Mouse (Mus musculus) neural tube, embryonic 15.5 days (tissue): ENCODE data around the gene Timp2. TPM values are rescaled to one million over a fixed set of nuclear protein-coding genes. Genes with fewer than 3 reads are reported as not detected.
A peak's percentile ranks its signal among the peaks of the same experiment; 100 is the strongest.

Experiments
- ATAC-seq: fragments of 200-750 bp; cut with Nextera tagmentation; 2 replicates; pipeline ENCODE4 v1.8.0; 2017; ENCODE audit warnings: mild to moderate bottlenecking, moderate TSS enrichment, moderate library complexity; ENCODE audit not compliant: low FRiP score
- H3K27ac ChIP-seq: fragments of 300-500 bp; sonication (generic); replicated peaks from 2 replicates; pipeline ENCODE4 v1.5.1; 2015; ENCODE audit warnings: mild to moderate bottlenecking, inconsistent platforms
- H3K27me3 ChIP-seq: fragments of 300-500 bp; sonication (generic); replicated peaks from 2 replicates; pipeline ENCODE4 v1.6.1; 2015; ENCODE audit warnings: inconsistent platforms
- H3K36me3 ChIP-seq: fragments of 300-500 bp; sonication (generic); 2 replicates; pipeline ENCODE4 v1.6.1; 2015; ENCODE audit warnings: inconsistent platforms
- H3K4me1 ChIP-seq: fragments of 300-500 bp; sonication (generic); 2 replicates; pipeline ENCODE4 v1.6.1; 2015; ENCODE audit warnings: inconsistent platforms
- H3K4me2 ChIP-seq: fragments of 300-500 bp; sonication (generic); 2 replicates; pipeline ENCODE4 v1.6.1; 2015; ENCODE audit warnings: inconsistent platforms, mild to moderate bottlenecking, moderate library complexity
- H3K4me3 ChIP-seq: fragments of 300-500 bp; sonication (generic); replicated peaks from 2 replicates; pipeline ENCODE4 v1.5.1; 2015; ENCODE audit warnings: mild to moderate bottlenecking, inconsistent platforms
- H3K9ac ChIP-seq: fragments of 300-500 bp; sonication (generic); replicated peaks from 2 replicates; pipeline ENCODE4 v1.6.1; 2015; ENCODE audit warnings: mild to moderate bottlenecking, inconsistent platforms
- H3K9me3 ChIP-seq: fragments of 300-500 bp; sonication (generic); replicated peaks from 2 replicates; pipeline ENCODE4 v1.6.1; 2016; ENCODE audit warnings: inconsistent platforms
- WGBS: fragments of 180-500 bp; shearing (Covaris S2); methylation state at CpG from one replicate; pipeline ENCODE4 v1.1.7; 2015; ENCODE audit warnings: mixed read lengths; 5-methylcytosine and 5-hydroxymethylcytosine counted together
- polyA plus RNA-seq: library from polyadenylated mRNA; unstranded; fragments of >200 nt; fragmentation: Nextera tagmentation; extraction: Ambion mirVana; gene quantifications from 2 replicates; pipeline ENCODE4 v1.2.1, GENCODE M21; 2015

Gene Timp2
- polyA plus RNA-seq, 1 experiment from 2014 or later: 84.6 TPM

GRCm38 (mm10) chr11:118368330-118368729 is 12.8 kb upstream of the Timp2 start:
- no peak overlapping the region for H3K27ac ChIP-seq
- WGBS: 59% methylated on average over 3 of the region's 3 CpGs
- peaks cover 4% of the 10 kb centered on the region; the same call in 1 of the 2 replicates for H3K4me1 ChIP-seq
- no peak overlapping the region for H3K4me3 ChIP-seq
- no peaks in the 10 kb centered on the region for H3K36me3 ChIP-seq
- H3K9me3 ChIP-seq: no peaks in the 10 kb centered on the region
- no peak overlapping the region for H3K9ac ChIP-seq
- H3K4me2 ChIP-seq: no peak overlapping the region
- H3K27me3 ChIP-seq: no peaks in the 10 kb centered on the region
- ATAC-seq: no peak

GRCm38 (mm10) chr11:118366559-118366958 is 11.0 kb upstream of the Timp2 start:
- no peaks in the 10 kb centered on the region for H3K27me3 ChIP-seq
- no peak overlapping the region for H3K4me3 ChIP-seq
- no peak overlapping the region for H3K27ac ChIP-seq
- WGBS: 77% methylated on average over 8 of the region's 8 CpGs
- no peaks in the 10 kb centered on the region for H3K36me3 ChIP-seq
- no peaks in the 10 kb centered on the region for H3K9me3 ChIP-seq
- no peak for ATAC-seq
- no peak overlapping the region for H3K9ac ChIP-seq
- peaks cover 15% of the 10 kb centered on the region; the same call in 1 of the 2 replicates for H3K4me1 ChIP-seq
- H3K4me2 ChIP-seq: no peak overlapping the region

- peaks cover 15% of the 10 kb centered on the region; the same call in 1 of the 2 replicates for H3K4me1 ChIP-seq
- no peak overlapping the region for H3K27ac ChIP-seq
- no peak overlapping the region for H3K4me2 ChIP-seq
- no peak for ATAC-seq
- no peak overlapping the region for H3K4me3 ChIP-seq
- H3K36me3 ChIP-seq: no peaks in the 10 kb centered on the region
- H3K27me3 ChIP-seq: no peaks in the 10 kb centered on the region
- H3K9me3 ChIP-seq: no peaks in the 10 kb centered on the region
- WGBS: 83% methylated on average over 3 of the region's 3 CpGs
- H3K9ac ChIP-seq: no peak overlapping the region
These were observed 10.6 kb upstream of the Timp2 start for GRCm38 (mm10) chr11:118366108-118366507.

GRCm38 (mm10) chr11:118365171-118365570 is 9.6 kb upstream of the Timp2 start:
- peaks cover 15% of the 10 kb centered on the region; the same call in 1 of the 2 replicates for H3K4me1 ChIP-seq
- no peak for ATAC-seq
- 83% methylated on average over 7 of the region's 7 CpGs for WGBS
- no peaks in the 10 kb centered on the region for H3K36me3 ChIP-seq
- H3K4me3 ChIP-seq: no peak overlapping the region
- H3K9me3 ChIP-seq: no peaks in the 10 kb centered on the region
- H3K9ac ChIP-seq: no peak overlapping the region
- H3K27me3 ChIP-seq: no peaks in the 10 kb centered on the region
- H3K27ac ChIP-seq: no peak overlapping the region; the same call in 1 of the 2 replicates
- H3K4me2 ChIP-seq: no peak overlapping the region

GRCm38 (mm10) chr11:118364021-118364420 is 8.5 kb upstream of the Timp2 start:
- 88% methylated on average over 4 of the region's 4 CpGs for WGBS
- Histone ChIP-seq H3K36me3 (no peaks in the 10 kb centered on the region), H3K9ac (no peak overlapping the region), H3K9me3 (no peaks in the 10 kb centered on the region), H3K4me3 (no peak overlapping the region), H3K27me3 (no peaks in the 10 kb centered on the region), H3K4me1 (peaks cover 15% of the 10 kb centered on the region; the same call in 1 of the 2 replicates), H3K27ac (no peak overlapping the region), H3K4me2 (no peak overlapping the region)
- no peak for ATAC-seq

- no peak overlapping the region for H3K4me3 ChIP-seq
- H3K4me2 ChIP-seq: peak overlapping the region; percentile 30; the same call in 1 of the 2 replicates
- H3K9ac ChIP-seq: no peak overlapping the region
- 18% methylated on average over 8 of the region's 8 CpGs for WGBS
- peaks cover 15% of the 10 kb centered on the region; the same call in 1 of the 2 replicates for H3K4me1 ChIP-seq
- H3K27ac ChIP-seq: 0 out of 2 replicates have a peak overlapping the region, but pooled peaks have one; percentile 41
- H3K36me3 ChIP-seq: no peaks in the 10 kb centered on the region
- no peaks in the 10 kb centered on the region for H3K9me3 ChIP-seq
- no peak for ATAC-seq
- H3K27me3 ChIP-seq: no peaks in the 10 kb centered on the region
These were observed 7.5 kb upstream of the Timp2 start for GRCm38 (mm10) chr11:118362971-118363518.

- no peak overlapping the region for H3K27ac ChIP-seq
- H3K4me3 ChIP-seq: no peak overlapping the region
- no peak overlapping the region for H3K9ac ChIP-seq
- ATAC-seq: no peak
- 94% methylated on average over 1 of the region's 1 CpGs for WGBS
- peaks cover 15% of the 10 kb centered on the region; the same call in 1 of the 2 replicates for H3K4me1 ChIP-seq
- no peaks in the 10 kb centered on the region for H3K36me3 ChIP-seq
- no peaks in the 10 kb centered on the region for H3K27me3 ChIP-seq
- H3K4me2 ChIP-seq: no peak overlapping the region
- H3K9me3 ChIP-seq: no peaks in the 10 kb centered on the region
These were observed 7.0 kb upstream of the Timp2 start for GRCm38 (mm10) chr11:118362501-118362900.

GRCm38 (mm10) chr11:118360907-118361341 is 5.4 kb upstream of the Timp2 start:
- Histone ChIP-seq H3K4me3 (no peak overlapping the region), H3K4me2 (no peak overlapping the region), H3K27me3 (no peaks in the 10 kb centered on the region), H3K27ac (no peak overlapping the region), H3K9me3 (no peaks in the 10 kb centered on the region), H3K36me3 (no peaks in the 10 kb centered on the region), H3K9ac (no peak overlapping the region), H3K4me1 (peaks cover 16% of the 10 kb centered on the region)
- no peak for ATAC-seq
- WGBS: 82% methylated on average over 10 of the region's 10 CpGs

- WGBS: 83% methylated on average over 7 of the region's 7 CpGs
- Histone ChIP-seq H3K9ac (no peak overlapping the region), H3K36me3 (no peaks in the 10 kb centered on the region), H3K4me1 (peaks cover 20% of the 10 kb centered on the region), H3K9me3 (no peaks in the 10 kb centered on the region), H3K27me3 (no peaks in the 10 kb centered on the region), H3K4me3 (no peak overlapping the region), H3K27ac (no peak overlapping the region), H3K4me2 (no peak overlapping the region)
- no peak for ATAC-seq
These were observed 5.0 kb upstream of the Timp2 start for GRCm38 (mm10) chr11:118360491-118360890.

- 0% methylated on average over 38 of the region's 43 CpGs for WGBS
- H3K4me3 ChIP-seq: peak overlapping the region; percentile 84
- peak overlapping the region; percentile 88 for H3K27ac ChIP-seq
- H3K9me3 ChIP-seq: no peaks in the 10 kb centered on the region
- H3K4me1 ChIP-seq: peaks cover 41% of the 10 kb centered on the region
- no peaks in the 10 kb centered on the region for H3K36me3 ChIP-seq
- peak overlapping the region; percentile 90 for H3K4me2 ChIP-seq
- peak overlapping the region; percentile 92 for H3K9ac ChIP-seq
- no peaks in the 10 kb centered on the region for H3K27me3 ChIP-seq
- ATAC-seq: peak; percentile 93
These were observed 335 bp downstream of the Timp2 start for GRCm38 (mm10) chr11:118355205-118355604.

- WGBS: 0% methylated on average over 44 of the region's 47 CpGs
- Histone ChIP-seq H3K4me2 (peak overlapping the region; percentile 90), H3K4me1 (peaks cover 41% of the 10 kb centered on the region), H3K27me3 (no peaks in the 10 kb centered on the region), H3K9ac (peak overlapping the region; percentile 92), H3K4me3 (peak overlapping the region; percentile 84), H3K36me3 (no peaks in the 10 kb centered on the region), H3K9me3 (no peaks in the 10 kb centered on the region), H3K27ac (peak overlapping the region; percentile 88)
- ATAC-seq: peak; percentile 62
These were observed 826 bp downstream of the Timp2 start for GRCm38 (mm10) chr11:118354636-118355191.

GRCm38 (mm10) chr11:118349494-118349893 is 6.0 kb downstream of the Timp2 start:
- ATAC-seq: no peak
- Histone ChIP-seq H3K9ac (no peak overlapping the region), H3K4me1 (peaks cover 69% of the 10 kb centered on the region), H3K4me2 (no peak overlapping the region), H3K27me3 (no peaks in the 10 kb centered on the region), H3K9me3 (no peaks in the 10 kb centered on the region), H3K27ac (no peak overlapping the region), H3K36me3 (no peaks in the 10 kb centered on the region), H3K4me3 (no peak overlapping the region)
- 82% methylated on average over 5 of the region's 5 CpGs for WGBS
